Mouse (Mus musculus): ENCODE measurements around the gene Arhgap21. TPM values are rescaled to one million over a fixed set of nuclear protein-coding genes. Genes with fewer than 3 reads are reported as not detected.
A peak's percentile ranks its signal among the peaks of the same experiment; 100 is the strongest.
"Not testable (repeated sequence)": the region's sequence is repeated elsewhere in the genome, so short reads cannot be mapped to it uniquely, and the experiment has no call there.

Arhgap21 gene
- polyA plus RNA-seq, 1 experiment from 2014 or later, result 4.5 TPM

DNA sequence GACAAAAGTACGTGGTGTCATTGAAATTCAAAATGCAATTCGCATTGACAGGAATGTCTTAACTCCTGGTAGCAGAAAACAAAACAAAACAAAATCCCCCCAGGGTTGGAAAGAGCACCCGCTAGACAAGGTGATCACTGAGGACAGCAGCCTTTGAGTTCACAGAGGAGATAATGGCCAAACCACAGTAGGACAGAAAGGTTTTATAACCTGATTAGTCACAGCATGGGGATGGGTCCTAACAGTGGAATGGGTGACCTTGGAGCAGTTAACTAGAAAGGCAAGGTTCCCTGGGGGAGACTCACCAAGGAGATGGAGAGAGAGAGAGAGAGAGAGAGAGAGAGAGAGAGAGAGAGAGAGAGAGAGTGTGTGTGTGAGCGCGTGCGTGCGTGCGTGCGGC, 34.3 kb downstream of the Arhgap21 start:
- DNase-seq, result no peak
- H3K4me1 ChIP-seq (ENCODE audit: insufficient read depth), result peaks cover 16% of the 10 kb centered on the region
- no peaks in the 10 kb centered on the region for H3K9me3 ChIP-seq (ENCODE audit: low read length)
- 88% methylated on average over 9 of the region's 9 CpGs for WGBS (ENCODE audit: insufficient replicate concordance)
- no peak for ATAC-seq
- H3K9ac ChIP-seq (replicated peaks), result no peak overlapping the region
- H3K27ac ChIP-seq (ENCODE audit: low read depth), result no peak overlapping the region
- no peaks in the 10 kb centered on the region; the same call in 1 of the 2 replicates for H3K36me3 ChIP-seq (replicated peaks; ENCODE audit: insufficient read depth, low read length)
- no peak overlapping the region for H3K4me2 ChIP-seq (ENCODE audit: low read depth, low read length)
- H3K4me3 ChIP-seq (ENCODE audit: low read depth, low read length), result no peak overlapping the region
- H3K27me3 ChIP-seq (ENCODE audit: insufficient read depth, low read length), result no peaks in the 10 kb centered on the region
- TF ChIP-seq CTCF (IDR thresholded peaks at IDR 0.05; ENCODE audit: low read depth) (no peak), EP300 (IDR thresholded peaks at IDR 0.05; ENCODE audit: low read depth) (no peak)

GRCm38 (mm10) chr2:20932748-20933313, 35.9 kb downstream of the Arhgap21 start:
- Histone ChIP-seq H3K36me3 (replicated peaks; ENCODE audit: insufficient read depth, low read length) (no peaks in the 10 kb centered on the region; the same call in 1 of the 2 replicates), H3K9me3 (ENCODE audit: low read length) (no peaks in the 10 kb centered on the region), H3K4me3 (ENCODE audit: low read depth, low read length) (no peak overlapping the region), H3K4me2 (ENCODE audit: low read depth, low read length) (no peak overlapping the region), H3K9ac (replicated peaks) (no peak overlapping the region), H3K4me1 (ENCODE audit: insufficient read depth) (peaks cover 7% of the 10 kb centered on the region; the same call in 1 of the 2 replicates), H3K27ac (ENCODE audit: low read depth) (no peak overlapping the region), H3K27me3 (ENCODE audit: insufficient read depth, low read length) (no peaks in the 10 kb centered on the region)
- WGBS (ENCODE audit: insufficient replicate concordance), result 55% methylated on average over 8 of the region's 8 CpGs
- ATAC-seq, result peak; percentile 44; the same call in 1 of the 2 replicates
- no peak for TF ChIP-seq EP300 (IDR thresholded peaks at IDR 0.05; ENCODE audit: low read depth)
- TF ChIP-seq CTCF (IDR thresholded peaks at IDR 0.05; ENCODE audit: low read depth), result no peak
- DNase-seq, result no peak

DNA sequence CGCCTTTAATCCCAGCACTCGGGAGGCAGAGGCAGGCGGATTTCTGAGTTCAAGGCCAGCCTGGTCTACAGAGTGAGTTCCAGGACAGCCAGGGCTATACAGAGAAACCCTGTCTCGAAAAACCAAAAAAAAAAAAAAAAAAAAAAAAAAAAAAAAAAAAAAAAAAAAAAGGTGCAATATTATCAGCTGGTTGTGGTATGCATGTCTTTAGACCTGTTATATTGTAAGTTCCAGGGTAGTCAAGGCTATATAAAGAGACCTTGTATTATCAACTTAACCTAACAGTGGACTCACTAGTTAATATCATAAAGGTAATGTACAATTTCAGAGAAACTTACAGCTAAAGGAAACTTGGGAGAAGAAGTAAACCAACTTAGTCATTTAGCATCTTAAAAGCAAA, 36.9 kb downstream of the Arhgap21 start:
- H3K9ac ChIP-seq (replicated peaks); H3K4me2 ChIP-seq (ENCODE audit: low read depth, low read length); H3K36me3 ChIP-seq (replicated peaks; ENCODE audit: insufficient read depth, low read length); DNase-seq; ATAC-seq; H3K9me3 ChIP-seq (ENCODE audit: low read length); H3K27me3 ChIP-seq (ENCODE audit: insufficient read depth, low read length); H3K4me3 ChIP-seq (ENCODE audit: low read depth, low read length); H3K4me1 ChIP-seq (ENCODE audit: insufficient read depth); H3K27ac ChIP-seq (ENCODE audit: low read depth): not testable (repeated sequence)
- 98% methylated on average over 3 of the region's 4 CpGs for WGBS (ENCODE audit: insufficient replicate concordance)

GRCm38 (mm10) chr2:20928454-20928853, 40.2 kb downstream of the Arhgap21 start:
- ATAC-seq, result no peak
- no peak overlapping the region for H3K9ac ChIP-seq (replicated peaks)
- no peak for DNase-seq
- H3K4me2 ChIP-seq (ENCODE audit: low read depth, low read length), result no peak overlapping the region
- no peaks in the 10 kb centered on the region for H3K27me3 ChIP-seq (ENCODE audit: insufficient read depth, low read length)
- no peak overlapping the region for H3K27ac ChIP-seq (ENCODE audit: low read depth)
- no peaks in the 10 kb centered on the region; the same call in 1 of the 2 replicates for H3K36me3 ChIP-seq (replicated peaks; ENCODE audit: insufficient read depth, low read length)
- no peaks in the 10 kb centered on the region for H3K4me1 ChIP-seq (ENCODE audit: insufficient read depth)
- TF ChIP-seq EP300 (IDR thresholded peaks at IDR 0.05; ENCODE audit: low read depth) (no peak), CTCF (IDR thresholded peaks at IDR 0.05; ENCODE audit: low read depth) (no peak)
- no peak overlapping the region for H3K4me3 ChIP-seq (ENCODE audit: low read depth, low read length)
- H3K9me3 ChIP-seq (ENCODE audit: low read length), result no peaks in the 10 kb centered on the region

DNA sequence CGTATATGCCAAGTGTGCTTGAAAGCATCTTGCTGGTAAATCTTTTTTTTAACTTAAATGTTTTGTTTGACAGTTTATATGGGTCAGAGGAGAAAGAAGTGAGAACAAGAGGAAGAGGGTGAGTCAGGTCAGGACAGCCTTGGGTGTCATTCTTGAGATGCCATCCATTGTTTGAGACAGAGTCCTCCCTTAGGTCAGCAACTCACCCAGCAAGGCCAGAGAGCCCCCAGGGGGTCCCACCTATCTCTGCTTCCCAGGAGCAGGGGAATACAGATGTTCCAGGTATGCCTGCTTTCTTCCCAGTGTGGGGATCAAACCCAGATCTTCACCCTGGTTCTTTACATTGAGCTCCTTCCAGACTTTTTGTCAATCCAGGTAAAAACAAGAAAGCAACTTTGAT, 43.7 kb downstream of the Arhgap21 start:
- H3K9me3 ChIP-seq (ENCODE audit: low read length), result no peaks in the 10 kb centered on the region
- DNase-seq (no peak), ATAC-seq (no peak)
- H3K4me3 ChIP-seq (ENCODE audit: low read depth, low read length), result no peak overlapping the region
- H3K9ac ChIP-seq (replicated peaks), result no peak overlapping the region
- no peak overlapping the region for H3K4me2 ChIP-seq (ENCODE audit: low read depth, low read length)
- H3K4me1 ChIP-seq (ENCODE audit: insufficient read depth), result no peaks in the 10 kb centered on the region
- no peak overlapping the region for H3K27ac ChIP-seq (ENCODE audit: low read depth)
- H3K36me3 ChIP-seq (replicated peaks; ENCODE audit: insufficient read depth, low read length), result no peaks in the 10 kb centered on the region
- TF ChIP-seq CTCF (IDR thresholded peaks at IDR 0.05; ENCODE audit: low read depth) (no peak), EP300 (IDR thresholded peaks at IDR 0.05; ENCODE audit: low read depth) (no peak)
- 81% methylated on average over 1 of the region's 1 CpGs for WGBS (ENCODE audit: insufficient replicate concordance)
- H3K27me3 ChIP-seq (ENCODE audit: insufficient read depth, low read length), result no peaks in the 10 kb centered on the region

GRCm38 (mm10) chr2:20922366-20922765, 46.3 kb downstream of the Arhgap21 start:
- no peak overlapping the region for H3K4me2 ChIP-seq (ENCODE audit: low read depth, low read length)
- H3K9me3 ChIP-seq (ENCODE audit: low read length), result no peaks in the 10 kb centered on the region
- no peak overlapping the region for H3K27ac ChIP-seq (ENCODE audit: low read depth)
- H3K4me1 ChIP-seq (ENCODE audit: insufficient read depth), result no peaks in the 10 kb centered on the region
- ATAC-seq, result no peak
- no peak overlapping the region for H3K9ac ChIP-seq (replicated peaks)
- DNase-seq, result no peak
- H3K4me3 ChIP-seq (ENCODE audit: low read depth, low read length), result no peak overlapping the region
- 37% methylated on average over 1 of the region's 1 CpGs for WGBS (ENCODE audit: insufficient replicate concordance)
- no peaks in the 10 kb centered on the region for H3K36me3 ChIP-seq (replicated peaks; ENCODE audit: insufficient read depth, low read length)
- H3K27me3 ChIP-seq (ENCODE audit: insufficient read depth, low read length), result no peaks in the 10 kb centered on the region
- TF ChIP-seq CTCF (IDR thresholded peaks at IDR 0.05; ENCODE audit: low read depth), result no peak
- no peak for TF ChIP-seq EP300 (IDR thresholded peaks at IDR 0.05; ENCODE audit: low read depth)

GRCm38 (mm10) chr2:20921558-20921957, 47.1 kb downstream of the Arhgap21 start:
- Histone ChIP-seq H3K27me3 (ENCODE audit: insufficient read depth, low read length) (no peaks in the 10 kb centered on the region), H3K27ac (ENCODE audit: low read depth) (no peak overlapping the region), H3K36me3 (replicated peaks; ENCODE audit: insufficient read depth, low read length) (no peaks in the 10 kb centered on the region), H3K9ac (replicated peaks) (no peak overlapping the region), H3K9me3 (ENCODE audit: low read length) (no peaks in the 10 kb centered on the region), H3K4me2 (ENCODE audit: low read depth, low read length) (no peak overlapping the region), H3K4me1 (ENCODE audit: insufficient read depth) (no peaks in the 10 kb centered on the region), H3K4me3 (ENCODE audit: low read depth, low read length) (no peak overlapping the region)
- no peak for TF ChIP-seq CTCF (IDR thresholded peaks at IDR 0.05; ENCODE audit: low read depth)
- no peak for TF ChIP-seq EP300 (IDR thresholded peaks at IDR 0.05; ENCODE audit: low read depth)
- ATAC-seq (no peak), DNase-seq (no peak)
- 91% methylated on average over 2 of the region's 2 CpGs for WGBS (ENCODE audit: insufficient replicate concordance)

Data from liver, postnatal 0 days (tissue).